Mouse (Mus musculus): ENCODE results near the gene Hspa2. TPM values are rescaled to one million over a fixed set of nuclear protein-coding genes. Genes with fewer than 3 reads are reported as not detected.

Gene Hspa2
- polyA plus RNA-seq, 1 experiment from 2014 or later, result 4.9 TPM

Other genes with a start within 250 kb of the Hspa2 start
- 0.14 and 0.18 TPM in 2 replicates for gene Esr2, start 226.9 kb upstream of the Hspa2 start, polyA plus RNA-seq (2016; fragmentation: Nextera tagmentation; extraction: Ambion mirVana)
- not detected in 2 replicates for gene Tex21, start 157.4 kb upstream of the Hspa2 start, polyA plus RNA-seq (2016; fragmentation: Nextera tagmentation; extraction: Ambion mirVana)
- gene Mthfd1, start 148.9 kb upstream of the Hspa2 start, polyA plus RNA-seq (2016; fragmentation: Nextera tagmentation; extraction: Ambion mirVana), result 100 and 121 TPM in 2 replicates
- gene Akap5, start 79.3 kb upstream of the Hspa2 start, polyA plus RNA-seq (2016; fragmentation: Nextera tagmentation; extraction: Ambion mirVana), result 1.2 and 1.9 TPM in 2 replicates
- gene Zbtb25, start 34.6 kb upstream of the Hspa2 start, polyA plus RNA-seq (2016; fragmentation: Nextera tagmentation; extraction: Ambion mirVana), result 15.9 and 16.3 TPM in 2 replicates
- gene Zbtb1, start 33.9 kb upstream of the Hspa2 start, polyA plus RNA-seq (2016; fragmentation: Nextera tagmentation; extraction: Ambion mirVana), result 9.7 and 11.1 TPM in 2 replicates
- 1.0 and 2.2 TPM in 2 replicates for gene Ppp1r36, start 13.4 kb downstream of the Hspa2 start, polyA plus RNA-seq (2016; fragmentation: Nextera tagmentation; extraction: Ambion mirVana)
- 5.7 and 6.2 TPM in 2 replicates for gene Plekhg3, start 126.7 kb downstream of the Hspa2 start, polyA plus RNA-seq (2016; fragmentation: Nextera tagmentation; extraction: Ambion mirVana)